Mouse (Mus musculus): ENCODE measurements around the gene Bbof1. TPM values are rescaled to one million over a fixed set of nuclear protein-coding genes. Genes with fewer than 3 reads are reported as not detected.

Gene Bbof1
- 0.46 and 0.58 TPM in 2 replicates for polyA plus RNA-seq (2012; rRNA removed)

- no peak for TF ChIP-seq CTCF (conservative IDR thresholded peaks at IDR 0.05; ENCODE audit: insufficient read depth, insufficient read length, low read depth, low read length)
- TF ChIP-seq POLR2A (IDR thresholded peaks at IDR 0.05; ENCODE audit: low read depth, low read length) = peak; percentile 16
- Histone ChIP-seq H3K4me1 (ENCODE audit: control insufficient read depth, insufficient read depth, low read length) (no peaks in the 10 kb centered on the region; the same call in 1 of the 2 replicates), H3K36me3 (ENCODE audit: control insufficient read depth, insufficient read depth, low read length) (no peaks in the 10 kb centered on the region), H3K27me3 (replicated peaks; ENCODE audit: control insufficient read depth, insufficient read depth, low read length) (no peaks in the 10 kb centered on the region), H3K4me3 (ENCODE audit: insufficient read depth, low read depth, low read length) (peak within 1 kb of the TSS; percentile 90), H3K27ac (ENCODE audit: insufficient read depth, low read depth, low read length) (peak within 1 kb of the TSS; percentile 90)
- WGBS = under 1% methylated on average over 56 of the region's 63 CpGs
- peak; percentile 94 for DNase-seq
Measured at GRCm38 (mm10) chr12:84408819-84409507, at the start of gene Bbof1, which contains the start of gene Entpd5. Gene Bbof1, plus strand, starts transcription at chr12:84409071. Gene Entpd5, minus strand, starts transcription at chr12:84409029.

- WGBS = under 1% methylated on average over 51 of the region's 51 CpGs
- Histone ChIP-seq H3K4me3 (ENCODE audit: insufficient read depth, low read depth, low read length) (peak within 1 kb of the TSS; percentile 100), H3K27ac (ENCODE audit: insufficient read depth, low read depth, low read length) (peak within 1 kb of the TSS; percentile 3; the same call in 1 of the 2 replicates), H3K4me1 (ENCODE audit: control insufficient read depth, insufficient read depth, low read length) (no peaks in the 10 kb centered on the region; the same call in 1 of the 2 replicates), H3K27me3 (replicated peaks; ENCODE audit: control insufficient read depth, insufficient read depth, low read length) (no peaks in the 10 kb centered on the region), H3K36me3 (ENCODE audit: control insufficient read depth, insufficient read depth, low read length) (no peaks in the 10 kb centered on the region)
- TF ChIP-seq POLR2A (IDR thresholded peaks at IDR 0.05; ENCODE audit: low read depth, low read length) (peak; percentile 13), CTCF (conservative IDR thresholded peaks at IDR 0.05; ENCODE audit: insufficient read depth, insufficient read length, low read depth, low read length) (no peak)
- DNase-seq = peak; percentile 99
Measured at GRCm38 (mm10) chr12:84361555-84362489, 47.0 kb upstream of the Bbof1 start, which contains the start of the genes Coq6 and Fam161b. Gene Coq6, plus strand, starts transcription at chr12:84361657. Gene Fam161b, minus strand, starts transcription at chr12:84361833.

- no peak for TF ChIP-seq POLR2A (IDR thresholded peaks at IDR 0.05; ENCODE audit: low read depth, low read length)
- TF ChIP-seq CTCF (conservative IDR thresholded peaks at IDR 0.05; ENCODE audit: insufficient read depth, insufficient read length, low read depth, low read length) = no peak
- no peak overlapping the region for H3K27ac ChIP-seq (ENCODE audit: insufficient read depth, low read depth, low read length)
- no peaks in the 10 kb centered on the region for H3K27me3 ChIP-seq (replicated peaks; ENCODE audit: control insufficient read depth, insufficient read depth, low read length)
- H3K4me3 ChIP-seq (ENCODE audit: insufficient read depth, low read depth, low read length) = no peak overlapping the region; the same call in 1 of the 2 replicates
- H3K4me1 ChIP-seq (ENCODE audit: control insufficient read depth, insufficient read depth, low read length) = no peaks in the 10 kb centered on the region; the same call in 1 of the 2 replicates
- DNase-seq = no peak
- 19% methylated on average over 2 of the region's 2 CpGs for WGBS
- no peaks in the 10 kb centered on the region for H3K36me3 ChIP-seq (ENCODE audit: control insufficient read depth, insufficient read depth, low read length)
Measured at GRCm38 (mm10) chr12:84362872-84363271, 46.0 kb upstream of the Bbof1 start.

- H3K4me3 ChIP-seq (ENCODE audit: insufficient read depth, low read depth, low read length) = no peak overlapping the region
- TF ChIP-seq CTCF (conservative IDR thresholded peaks at IDR 0.05; ENCODE audit: insufficient read depth, insufficient read length, low read depth, low read length) (no peak), POLR2A (IDR thresholded peaks at IDR 0.05; ENCODE audit: low read depth, low read length) (no peak)
- no peaks in the 10 kb centered on the region for H3K27me3 ChIP-seq (replicated peaks; ENCODE audit: control insufficient read depth, insufficient read depth, low read length)
- H3K36me3 ChIP-seq (ENCODE audit: control insufficient read depth, insufficient read depth, low read length) = no peaks in the 10 kb centered on the region
- WGBS = 75% methylated on average over 9 of the region's 9 CpGs
- no peak overlapping the region for H3K27ac ChIP-seq (ENCODE audit: insufficient read depth, low read depth, low read length)
- no peaks in the 10 kb centered on the region; the same call in 1 of the 2 replicates for H3K4me1 ChIP-seq (ENCODE audit: control insufficient read depth, insufficient read depth, low read length)
- DNase-seq = no peak
Measured at GRCm38 (mm10) chr12:84364291-84364690, 44.6 kb upstream of the Bbof1 start.

- DNase-seq = no peak
Measured at GRCm38 (mm10) chr12:84365137-84365536, 43.7 kb upstream of the Bbof1 start.

GRCm38 (mm10) chr12:84366971-84367370 is 41.9 kb upstream of the Bbof1 start:
- no peaks in the 10 kb centered on the region for H3K27me3 ChIP-seq (replicated peaks; ENCODE audit: control insufficient read depth, insufficient read depth, low read length)
- H3K4me3 ChIP-seq (ENCODE audit: insufficient read depth, low read depth, low read length) = no peak overlapping the region
- TF ChIP-seq CTCF (conservative IDR thresholded peaks at IDR 0.05; ENCODE audit: insufficient read depth, insufficient read length, low read depth, low read length) = no peak
- TF ChIP-seq POLR2A (IDR thresholded peaks at IDR 0.05; ENCODE audit: low read depth, low read length) = no peak
- no peak for DNase-seq
- no peak overlapping the region for H3K27ac ChIP-seq (ENCODE audit: insufficient read depth, low read depth, low read length)
- 71% methylated on average over 9 of the region's 9 CpGs for WGBS
- no peaks in the 10 kb centered on the region; the same call in 1 of the 2 replicates for H3K4me1 ChIP-seq (ENCODE audit: control insufficient read depth, insufficient read depth, low read length)
- H3K36me3 ChIP-seq (ENCODE audit: control insufficient read depth, insufficient read depth, low read length) = no peaks in the 10 kb centered on the region

More at GRCm38 (mm10) chr12:84365137-84365536, 43.7 kb upstream of the Bbof1 start:
- Histone ChIP-seq H3K27ac (ENCODE audit: insufficient read depth, low read depth, low read length) (no peak overlapping the region), H3K4me3 (ENCODE audit: insufficient read depth, low read depth, low read length) (no peak overlapping the region), H3K36me3 (ENCODE audit: control insufficient read depth, insufficient read depth, low read length) (no peaks in the 10 kb centered on the region), H3K27me3 (replicated peaks; ENCODE audit: control insufficient read depth, insufficient read depth, low read length) (no peaks in the 10 kb centered on the region), H3K4me1 (ENCODE audit: control insufficient read depth, insufficient read depth, low read length) (no peaks in the 10 kb centered on the region; the same call in 1 of the 2 replicates)
- 94% methylated on average over 6 of the region's 6 CpGs for WGBS
- TF ChIP-seq POLR2A (IDR thresholded peaks at IDR 0.05; ENCODE audit: low read depth, low read length) (no peak), CTCF (conservative IDR thresholded peaks at IDR 0.05; ENCODE audit: insufficient read depth, insufficient read length, low read depth, low read length) (no peak)

Measured in kidney, adult 2 months (tissue).